Mouse (Mus musculus): Measurements from ENCODE around the gene Olfr924.
"Not testable (repeated sequence)": the region's sequence is repeated elsewhere in the genome, so short reads cannot be mapped to it uniquely, and the experiment has no call there.

GRCm38 (mm10) chr9:38874880-38875279 lies 30.6 kb downstream of the Olfr924 start:
- not testable (repeated sequence) for TF ChIP-seq CTCF (IDR thresholded peaks at IDR 0.05; ENCODE audit: low read depth); EP300 (optimal IDR thresholded peaks at IDR 0.05)
